Mouse (Mus musculus) E14TG2a.4 (cell line): Measurements from ENCODE around the gene Tnk2.
"Not testable (repeated sequence)": the region's sequence is repeated elsewhere in the genome, so short reads cannot be mapped to it uniquely, and the experiment has no call there.

Source experiments
- H3K27me3 ChIP-seq: 2 replicates; pipeline ENCODE4 v1.6.1; 2014; ENCODE audit warnings: low read length, control low read depth; ENCODE audit not compliant: insufficient read depth
- H3K36me3 ChIP-seq: 2 replicates; pipeline ENCODE4 v1.6.1; 2014; ENCODE audit warnings: low read length, control low read depth; ENCODE audit not compliant: insufficient read depth
- H3K4me1 ChIP-seq: replicated peaks from 2 replicates; pipeline ENCODE4 v1.6.1; 2014; ENCODE audit warnings: low read depth, low read length, control low read depth
- H3K4me3 ChIP-seq: replicated peaks from 2 replicates; pipeline ENCODE4 v1.5.1; 2014; ENCODE audit warnings: mild to moderate bottlenecking, low read length
- H3K9me3 ChIP-seq: 2 replicates; pipeline ENCODE4 v1.6.1; 2014; ENCODE audit warnings: low read length, control low read depth
- CTCF ChIP-seq: conservative IDR thresholded peaks from 2 replicates; pipeline ENCODE4 v1.5.1; 2014; ENCODE audit warnings: low read length
- NANOG ChIP-seq: IDR thresholded peaks from 2 replicates; pipeline ENCODE4 v1.6.1; 2014; ENCODE audit warnings: borderline replicate concordance, low read length, mixed read lengths
- POU5F1 ChIP-seq: IDR thresholded peaks from 2 replicates; pipeline ENCODE4 v1.6.1; 2014; ENCODE audit warnings: low read length, borderline replicate concordance

The Tnk2 gene

DNA sequence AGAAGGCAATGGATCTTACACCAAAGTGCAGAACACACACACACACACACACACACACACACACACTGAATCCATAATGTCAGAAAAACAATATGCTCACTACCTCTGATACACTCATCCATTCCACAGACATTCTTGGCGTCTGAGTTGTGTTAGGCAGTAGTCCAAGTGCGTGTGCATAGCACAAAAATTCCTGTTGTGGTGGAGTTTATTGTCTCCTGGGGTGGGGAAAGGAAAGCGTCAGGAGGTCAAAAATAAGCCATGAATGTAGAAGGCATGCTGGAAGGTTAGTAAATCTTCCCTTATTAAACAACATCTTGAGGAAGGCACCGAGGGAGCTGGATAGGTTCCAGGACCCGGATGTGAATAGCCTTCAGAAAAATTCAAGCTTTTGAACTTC is 3.6 kb upstream of the Tnk2 start:
- Histone ChIP-seq H3K27me3 (no peaks in the 10 kb centered on the region), H3K36me3 (0 out of 2 replicates have a peak, but pooled peaks cover under 1% of the 10 kb centered on the region), H3K4me1 (peaks cover 64% of the 10 kb centered on the region), H3K4me3 (no peak overlapping the region), H3K9me3 (no peaks in the 10 kb centered on the region)
- no peak for TF ChIP-seq POU5F1
- TF ChIP-seq NANOG: no peak
- no peak for TF ChIP-seq CTCF

DNA sequence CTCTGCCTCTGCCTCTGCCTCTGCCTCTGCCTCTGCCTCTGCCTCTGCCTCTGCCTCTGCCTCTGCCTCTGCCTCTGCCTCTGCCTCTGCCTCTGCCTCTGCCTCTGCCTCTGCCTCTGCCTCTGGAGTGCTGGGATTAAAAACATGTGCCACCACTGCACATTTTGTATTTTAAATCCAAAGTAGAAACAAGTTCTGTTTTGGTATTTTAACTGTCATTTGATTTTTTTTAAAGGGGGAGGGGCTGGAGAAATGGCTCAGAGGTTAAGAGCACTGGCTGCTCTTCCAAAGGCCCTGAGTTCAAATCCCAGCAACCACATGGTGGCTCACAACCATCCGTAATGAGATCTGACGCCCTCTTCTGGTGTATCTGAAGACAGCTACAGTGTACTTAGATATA is 3.0 kb upstream of the Tnk2 start:
- H3K27me3 ChIP-seq, H3K36me3 ChIP-seq, H3K4me3 ChIP-seq, H3K9me3 ChIP-seq: not testable (repeated sequence)
- peaks cover 64% of the 10 kb centered on the region for H3K4me1 ChIP-seq

DNA sequence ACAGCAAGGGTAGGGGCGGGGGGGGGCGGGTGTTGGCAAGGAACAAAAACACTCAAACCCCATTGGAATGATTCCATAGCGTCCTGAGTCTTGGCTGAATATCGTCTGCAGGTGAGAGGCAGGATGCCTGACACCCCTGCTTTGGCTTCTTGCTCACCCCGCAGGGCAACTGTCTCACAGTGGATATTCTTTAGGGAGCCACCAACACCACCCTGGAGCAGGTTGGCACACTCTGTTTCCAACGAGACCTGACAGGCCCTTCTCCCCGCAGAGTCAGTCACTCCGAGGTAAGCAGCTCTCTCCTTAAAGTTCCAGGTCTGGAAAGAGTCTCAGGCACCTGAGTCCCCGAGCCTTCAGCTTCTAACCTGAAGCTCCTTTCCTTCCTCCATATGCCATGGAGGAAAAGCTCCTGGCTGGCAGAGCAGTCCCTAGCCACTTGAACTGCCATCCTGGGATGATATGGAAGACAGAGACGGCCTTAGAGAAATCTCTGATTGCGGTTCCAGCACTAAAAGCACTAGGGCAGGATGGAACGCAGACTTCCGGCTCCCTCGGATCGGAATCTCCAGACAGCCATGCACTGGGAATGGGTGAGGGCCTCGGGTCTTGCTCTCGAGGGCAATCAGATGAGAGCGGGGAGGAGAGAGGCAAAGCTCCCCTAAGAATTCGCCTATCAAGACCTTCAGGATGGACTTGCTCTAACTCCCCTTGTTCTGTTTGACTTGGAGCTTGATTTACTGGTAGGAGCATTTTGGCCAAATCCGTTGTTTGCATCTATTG is 2.0 kb upstream of the Tnk2 start:
- Histone ChIP-seq H3K27me3 (no peaks in the 10 kb centered on the region), H3K9me3 (no peaks in the 10 kb centered on the region), H3K4me3 (peak overlapping the region; percentile 69), H3K4me1 (peaks cover 66% of the 10 kb centered on the region), H3K36me3 (peaks cover 12% of the 10 kb centered on the region)
- TF ChIP-seq CTCF (no peak), POU5F1 (no peak), NANOG (no peak)

DNA sequence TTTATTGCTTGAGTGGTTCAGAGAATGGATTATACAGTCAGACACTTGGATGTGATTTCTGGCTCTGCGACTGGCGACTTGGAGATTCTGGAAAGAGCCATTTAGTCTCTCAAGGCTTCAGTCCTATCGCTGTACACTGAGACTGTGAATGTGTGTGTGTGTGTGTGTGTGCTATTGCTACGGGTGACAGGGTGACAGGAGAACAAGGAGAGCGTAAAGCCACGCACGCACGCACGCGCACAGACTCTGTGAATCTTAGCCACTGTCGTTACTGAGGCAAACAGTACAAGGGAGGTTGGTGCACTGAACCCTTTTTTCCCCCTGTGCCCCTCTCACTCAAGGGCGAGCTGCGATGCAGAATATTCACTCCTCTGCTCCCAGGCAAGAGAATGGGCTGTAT is 1.4 kb upstream of the Tnk2 start:
- no peaks in the 10 kb centered on the region for H3K9me3 ChIP-seq
- peaks cover 16% of the 10 kb centered on the region for H3K36me3 ChIP-seq
- peak overlapping the region; percentile 69 for H3K4me3 ChIP-seq
- TF ChIP-seq POU5F1: no peak
- TF ChIP-seq NANOG: no peak
- 0 out of 2 replicates have a peak, but pooled peaks have one; percentile 2 for TF ChIP-seq CTCF
- peaks cover 66% of the 10 kb centered on the region for H3K4me1 ChIP-seq
- no peaks in the 10 kb centered on the region for H3K27me3 ChIP-seq

DNA sequence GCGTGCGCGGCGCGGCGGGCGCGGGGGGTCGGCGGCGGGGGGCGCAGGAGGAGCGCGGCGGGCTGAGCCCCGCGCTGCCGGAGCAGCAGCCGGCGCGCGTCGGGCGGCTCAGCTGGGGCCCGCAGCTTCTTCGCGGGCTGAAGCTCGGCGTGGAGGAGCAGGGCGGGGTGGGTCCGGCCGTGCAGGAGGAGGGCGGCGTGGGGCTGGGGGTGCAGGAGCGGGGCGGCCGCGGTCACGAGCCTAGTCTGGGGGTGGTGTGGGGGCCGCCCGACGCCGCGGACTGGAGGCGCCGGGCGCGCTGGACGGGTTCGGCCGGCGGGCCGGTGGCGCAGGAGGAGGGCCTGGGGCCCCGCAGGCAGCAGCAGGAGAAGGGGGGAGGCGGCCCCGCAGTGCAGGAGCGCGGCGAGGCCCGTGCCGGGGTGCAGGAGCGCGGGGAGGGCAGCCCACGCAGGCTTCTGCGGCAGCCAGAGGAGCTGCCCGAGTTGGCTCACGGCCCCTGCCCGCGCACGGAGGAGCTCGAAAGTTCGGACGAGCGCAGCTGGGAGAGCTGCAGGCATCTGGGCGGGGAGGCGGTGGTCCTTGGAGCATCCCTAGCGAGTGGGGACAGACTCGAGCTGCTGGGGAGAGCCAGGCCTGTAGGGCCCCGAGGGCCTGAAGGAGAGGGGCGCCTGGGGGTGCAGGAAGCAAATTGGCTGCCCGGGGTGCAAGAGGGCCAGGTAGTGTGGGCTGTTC is 561 bp downstream of the Tnk2 start:
- TF ChIP-seq NANOG: no peak
- TF ChIP-seq CTCF: no peak
- no peak for TF ChIP-seq POU5F1
- H3K4me3 ChIP-seq: peak overlapping the region; percentile 94

DNA sequence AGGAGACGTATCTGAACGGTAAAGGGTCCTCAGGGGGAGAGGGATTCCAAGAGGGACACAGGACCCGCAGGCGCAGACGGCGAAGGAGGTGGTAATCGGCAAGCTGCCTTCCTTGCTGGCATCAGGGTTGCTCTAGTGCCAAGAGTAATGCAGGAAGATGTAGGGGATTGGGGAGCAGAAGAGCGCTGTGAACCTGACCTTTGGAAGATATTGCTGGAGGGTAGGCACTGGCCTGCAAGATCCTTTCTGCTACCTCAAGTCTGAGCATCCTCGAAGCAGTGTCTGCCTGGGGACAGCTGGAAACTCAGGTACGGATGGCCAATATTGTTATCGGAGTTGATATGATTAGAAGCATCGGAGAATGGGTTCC is 1.1 kb downstream of the Tnk2 start:
- H3K9me3 ChIP-seq: no peaks in the 10 kb centered on the region
- H3K4me3 ChIP-seq: peak overlapping the region; percentile 94
- H3K4me1 ChIP-seq: peaks cover 68% of the 10 kb centered on the region
- H3K27me3 ChIP-seq: no peaks in the 10 kb centered on the region
- peaks cover 31% of the 10 kb centered on the region for H3K36me3 ChIP-seq
- TF ChIP-seq CTCF (no peak), POU5F1 (no peak), NANOG (no peak)

More for the DNA sequence above, 561 bp downstream of the Tnk2 start:
- Histone ChIP-seq H3K36me3 (peaks cover 28% of the 10 kb centered on the region), H3K4me1 (peaks cover 64% of the 10 kb centered on the region), H3K27me3 (no peaks in the 10 kb centered on the region), H3K9me3 (no peaks in the 10 kb centered on the region)

DNA sequence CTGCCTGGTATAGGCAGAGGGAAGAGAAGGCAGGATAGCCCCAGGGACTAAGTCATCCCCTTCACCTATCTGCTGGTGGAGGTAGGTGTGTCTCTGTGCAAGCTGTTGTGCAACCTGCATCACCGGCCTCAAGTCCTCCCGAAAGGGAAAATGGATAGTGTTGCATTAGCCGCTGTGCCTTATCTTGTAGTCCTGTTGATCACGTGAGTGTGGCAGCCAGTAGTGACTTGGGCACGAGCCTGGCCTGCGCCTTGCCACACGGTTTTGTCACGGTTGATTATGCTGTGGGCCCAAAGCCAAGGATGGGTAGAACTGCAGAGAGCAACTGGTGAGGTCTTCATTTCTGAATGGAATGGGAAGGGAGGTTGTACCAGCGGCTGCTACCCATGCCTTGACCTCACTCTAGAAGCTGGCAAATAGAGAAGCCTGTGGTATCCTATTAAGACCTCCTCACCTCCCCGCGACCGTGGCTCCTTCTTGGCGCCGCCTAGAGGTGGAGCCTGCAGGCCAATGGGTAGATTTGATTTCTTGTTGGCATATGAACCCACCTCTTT is 1.8 kb downstream of the Tnk2 start:
- Histone ChIP-seq H3K4me3 (peak overlapping the region; percentile 94), H3K4me1 (peaks cover 68% of the 10 kb centered on the region), H3K27me3 (no peaks in the 10 kb centered on the region), H3K9me3 (no peaks in the 10 kb centered on the region), H3K36me3 (peaks cover 31% of the 10 kb centered on the region)
- peak; percentile 62 for TF ChIP-seq CTCF
- no peak for TF ChIP-seq NANOG

DNA sequence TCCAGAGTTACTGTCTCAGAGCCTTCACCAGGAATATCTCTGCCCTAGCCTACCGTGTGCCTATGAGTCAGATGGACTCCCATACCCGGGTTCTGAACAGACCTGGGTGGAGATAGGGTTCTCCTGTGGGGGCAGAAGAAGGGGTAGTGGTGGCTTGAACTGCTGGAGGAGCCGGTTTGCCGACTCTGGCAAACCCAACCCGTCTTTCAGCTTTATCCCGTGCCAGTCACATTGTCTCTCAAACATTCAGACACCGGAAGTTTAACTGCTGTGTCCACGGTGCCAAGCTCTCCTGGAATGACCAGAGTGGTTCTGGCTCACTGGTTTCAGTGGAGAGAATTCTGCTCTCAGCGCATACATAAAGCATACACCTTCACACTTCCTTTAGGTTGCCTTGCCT is 2.3 kb downstream of the Tnk2 start:
- TF ChIP-seq NANOG: no peak
- no peak for TF ChIP-seq POU5F1
- TF ChIP-seq CTCF: no peak
- Histone ChIP-seq H3K27me3 (no peaks in the 10 kb centered on the region), H3K4me3 (peak overlapping the region; percentile 94)

DNA sequence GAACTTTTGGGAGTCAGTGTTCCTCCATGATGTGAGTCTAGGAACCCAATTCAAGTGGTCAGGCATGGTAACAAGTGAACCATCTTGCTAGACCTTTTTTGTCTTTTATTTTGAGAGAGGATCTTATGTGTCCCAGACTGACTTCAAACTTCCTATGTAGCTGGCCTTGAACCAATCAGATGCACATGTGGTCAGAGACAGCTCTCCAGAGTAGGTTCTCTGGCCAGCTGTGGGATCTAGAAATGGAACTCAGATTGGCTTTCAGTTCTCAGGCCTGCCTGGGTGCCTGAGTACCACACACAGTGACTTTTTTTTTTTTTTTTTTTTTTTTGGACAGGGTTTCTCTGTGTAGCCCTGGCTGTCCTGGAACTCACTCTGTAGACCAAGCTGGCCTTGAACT is 4.0 kb downstream of the Tnk2 start:
- Histone ChIP-seq H3K4me3 (no peak overlapping the region), H3K9me3 (no peaks in the 10 kb centered on the region), H3K27me3 (no peaks in the 10 kb centered on the region), H3K36me3 (peaks cover 52% of the 10 kb centered on the region), H3K4me1 (peaks cover 74% of the 10 kb centered on the region)
- TF ChIP-seq POU5F1: no peak
- TF ChIP-seq NANOG: no peak
- TF ChIP-seq CTCF: no peak

More for the DNA sequence above, 2.3 kb downstream of the Tnk2 start:
- Histone ChIP-seq H3K4me1 (peaks cover 72% of the 10 kb centered on the region), H3K36me3 (peaks cover 35% of the 10 kb centered on the region), H3K9me3 (no peaks in the 10 kb centered on the region)
